Mouse (Mus musculus) heart, postnatal 0 days (tissue): Measurements from ENCODE around the gene Ankfn1.
A peak's percentile ranks its signal among the peaks of the same experiment; 100 is the strongest.

ENCODE experiments used
- CTCF ChIP-seq: IDR thresholded peaks from 2 replicates; pipeline ENCODE4 v1.5.1; 2016; ENCODE audit warnings: antibody characterized with exemption, control low read depth, low read depth
- EP300 ChIP-seq: IDR thresholded peaks from 2 replicates; pipeline ENCODE4 v1.6.1; 2016; ENCODE audit warnings: antibody characterized with exemption, low read depth

- TF ChIP-seq EP300: no peak
- TF ChIP-seq CTCF: peak; percentile 45
Observed at GRCm38 (mm10) chr11:89424358-89424757, 353.1 kb downstream of the Ankfn1 start.
